Mouse (Mus musculus) forebrain, embryonic 14.5 days (tissue): ENCODE data around the gene Lsamp. TPM values are rescaled to one million over a fixed set of nuclear protein-coding genes. Genes with fewer than 3 reads are reported as not detected.

ENCODE experiments used
- ATAC-seq: fragments of 200-750 bp; cut with Nextera tagmentation; 2 replicates; pipeline ENCODE4 v1.8.0; 2017; ENCODE audit warnings: mild to moderate bottlenecking, moderate library complexity
- DNase-seq: peaks from one replicate; pipeline ENCODE4 v3.0.0-alpha.2; 2015; ENCODE audit warnings: low spot score
- H3K27ac ChIP-seq: fragments of 300-500 bp; sonication (generic); 2 replicates; pipeline ENCODE4 v1.5.1; 2014; ENCODE audit warnings: low read depth, mild to moderate bottlenecking, control low read depth, low read length, moderate library complexity
- H3K27me3 ChIP-seq: fragments of 300-500 bp; sonication (generic); replicated peaks from 2 replicates; pipeline ENCODE4 v1.6.1; 2014; ENCODE audit warnings: low read length, control low read depth, mixed read lengths; ENCODE audit not compliant: control insufficient read depth, insufficient read depth
- H3K36me3 ChIP-seq: fragments of 300-500 bp; sonication (generic); 2 replicates; pipeline ENCODE4 v1.6.1; 2014; ENCODE audit warnings: low read length, control low read depth; ENCODE audit not compliant: control insufficient read depth, insufficient read depth
- H3K4me1 ChIP-seq: fragments of 300-500 bp; sonication (generic); 2 replicates; pipeline ENCODE4 v1.6.1; 2014; ENCODE audit warnings: antibody characterized with exemption, low read length, control low read depth; ENCODE audit not compliant: control insufficient read depth, insufficient read depth
- H3K4me2 ChIP-seq: fragments of 300-500 bp; sonication (generic); 2 replicates; pipeline ENCODE4 v1.6.1; 2014; ENCODE audit warnings: mild to moderate bottlenecking, control low read depth, low read length
- H3K4me3 ChIP-seq: fragments of 300-500 bp; sonication (generic); 2 replicates; pipeline ENCODE4 v1.5.1; 2014; ENCODE audit warnings: low read depth, low read length, control low read depth
- H3K9ac ChIP-seq: fragments of 300-500 bp; sonication (generic); 2 replicates; pipeline ENCODE4 v1.6.1; 2014; ENCODE audit warnings: mild to moderate bottlenecking, low read length, control low read depth, moderate library complexity
- H3K9me3 ChIP-seq: fragments of 300-500 bp; sonication (generic); replicated peaks from 2 replicates; pipeline ENCODE4 v1.6.1; 2016; ENCODE audit warnings: low read length, control low read depth, mixed read lengths; ENCODE audit not compliant: control insufficient read depth
- WGBS: fragments of 180-500 bp; shearing (Covaris S2); extraction: QIAGEN DNeasy Blood & Tissue Kit; methylation state at CpG from one replicate; pipeline ENCODE4 v1.1.7; 2014; 5-methylcytosine and 5-hydroxymethylcytosine counted together
- polyA plus RNA-seq: library from polyadenylated mRNA; unstranded; fragments of >200 nt; fragmentation: Nextera tagmentation; extraction: Ambion mirVana; gene quantifications from 2 replicates; pipeline ENCODE4 v1.2.1, GENCODE M21; 2014

Gene Lsamp
- polyA plus RNA-seq, 1 experiment from 2014 or later, result 19.0 TPM

- no peak for ATAC-seq
- 87% methylated on average over 2 of the region's 2 CpGs for WGBS
- Histone ChIP-seq H3K4me1 (no peaks in the 10 kb centered on the region), H3K4me2 (no peak overlapping the region), H3K9me3 (no peaks in the 10 kb centered on the region), H3K27me3 (no peaks in the 10 kb centered on the region), H3K36me3 (no peaks in the 10 kb centered on the region), H3K9ac (no peak overlapping the region), H3K4me3 (no peak overlapping the region), H3K27ac (no peak overlapping the region)
- no peak for DNase-seq
Measured at GRCm38 (mm10) chr16:40399531-40399930, 415.4 kb downstream of the Lsamp start.

- Histone ChIP-seq H3K27ac (no peak overlapping the region), H3K4me3 (no peak overlapping the region), H3K9ac (no peak overlapping the region), H3K9me3 (no peaks in the 10 kb centered on the region), H3K4me1 (no peaks in the 10 kb centered on the region), H3K36me3 (no peaks in the 10 kb centered on the region), H3K27me3 (no peaks in the 10 kb centered on the region), H3K4me2 (no peak overlapping the region)
- WGBS, result 88% methylated on average over 3 of the region's 3 CpGs
- ATAC-seq, result no peak
- DNase-seq, result no peak
Measured at GRCm38 (mm10) chr16:40434280-40434679, 450.1 kb downstream of the Lsamp start.

- Histone ChIP-seq H3K27ac (no peak overlapping the region), H3K4me3 (no peak overlapping the region), H3K9me3 (no peaks in the 10 kb centered on the region), H3K36me3 (no peaks in the 10 kb centered on the region), H3K4me1 (no peaks in the 10 kb centered on the region), H3K4me2 (no peak overlapping the region), H3K9ac (no peak overlapping the region), H3K27me3 (no peaks in the 10 kb centered on the region)
- no peak for DNase-seq
- ATAC-seq, result no peak
- 73% methylated on average over 6 of the region's 6 CpGs for WGBS
Measured at GRCm38 (mm10) chr16:40436415-40436814, 452.3 kb downstream of the Lsamp start.

- WGBS, result 90% methylated on average over 10 of the region's 10 CpGs
- Histone ChIP-seq H3K27me3 (no peaks in the 10 kb centered on the region), H3K9ac (no peak overlapping the region), H3K36me3 (no peaks in the 10 kb centered on the region), H3K9me3 (no peaks in the 10 kb centered on the region), H3K27ac (no peak overlapping the region), H3K4me2 (no peak overlapping the region), H3K4me1 (no peaks in the 10 kb centered on the region), H3K4me3 (no peak overlapping the region)
- ATAC-seq (no peak), DNase-seq (no peak)
Measured at GRCm38 (mm10) chr16:40437879-40438278, 453.7 kb downstream of the Lsamp start.

GRCm38 (mm10) chr16:40438876-40439275 lies 454.7 kb downstream of the Lsamp start:
- H3K4me2 ChIP-seq, result no peak overlapping the region
- no peak overlapping the region for H3K27ac ChIP-seq
- no peaks in the 10 kb centered on the region for H3K4me1 ChIP-seq
- no peak for DNase-seq
- no peaks in the 10 kb centered on the region for H3K27me3 ChIP-seq
- no peak for ATAC-seq
- H3K9ac ChIP-seq, result no peak overlapping the region
- H3K36me3 ChIP-seq, result no peaks in the 10 kb centered on the region
- no peaks in the 10 kb centered on the region for H3K9me3 ChIP-seq
- 89% methylated on average over 1 of the region's 1 CpGs for WGBS
- no peak overlapping the region for H3K4me3 ChIP-seq

- Histone ChIP-seq H3K4me1 (no peaks in the 10 kb centered on the region), H3K9ac (no peak overlapping the region), H3K36me3 (no peaks in the 10 kb centered on the region), H3K27ac (no peak overlapping the region), H3K4me3 (no peak overlapping the region), H3K27me3 (no peaks in the 10 kb centered on the region), H3K4me2 (no peak overlapping the region), H3K9me3 (no peaks in the 10 kb centered on the region)
- DNase-seq, result no peak
- no peak for ATAC-seq
- 89% methylated on average over 5 of the region's 5 CpGs for WGBS
Measured at GRCm38 (mm10) chr16:40446587-40446986, 462.4 kb downstream of the Lsamp start.

- Histone ChIP-seq H3K27ac (no peak overlapping the region), H3K4me1 (no peaks in the 10 kb centered on the region), H3K36me3 (no peaks in the 10 kb centered on the region), H3K9ac (no peak overlapping the region), H3K27me3 (no peaks in the 10 kb centered on the region), H3K4me3 (no peak overlapping the region), H3K9me3 (no peaks in the 10 kb centered on the region), H3K4me2 (no peak overlapping the region)
- DNase-seq, result peak; percentile 21
- 63% methylated on average over 15 of the region's 15 CpGs for WGBS
- peak; percentile 35; the same call in 1 of the 2 replicates for ATAC-seq
Measured at GRCm38 (mm10) chr16:40463411-40464058, 479.4 kb downstream of the Lsamp start.

GRCm38 (mm10) chr16:40466596-40466995 lies 482.4 kb downstream of the Lsamp start:
- DNase-seq (peak; percentile 67), ATAC-seq (peak; percentile 47; the same call in 1 of the 2 replicates)
- Histone ChIP-seq H3K9me3 (no peaks in the 10 kb centered on the region), H3K4me3 (no peak overlapping the region), H3K4me1 (no peaks in the 10 kb centered on the region), H3K9ac (no peak overlapping the region), H3K36me3 (no peaks in the 10 kb centered on the region), H3K4me2 (no peak overlapping the region), H3K27me3 (no peaks in the 10 kb centered on the region), H3K27ac (no peak overlapping the region)
- 16% methylated on average over 8 of the region's 8 CpGs for WGBS

GRCm38 (mm10) chr16:40470946-40471345 lies 486.8 kb downstream of the Lsamp start:
- no peaks in the 10 kb centered on the region for H3K27me3 ChIP-seq
- no peaks in the 10 kb centered on the region for H3K9me3 ChIP-seq
- ATAC-seq, result no peak
- no peaks in the 10 kb centered on the region for H3K36me3 ChIP-seq
- no peak overlapping the region for H3K4me3 ChIP-seq
- DNase-seq, result no peak
- no peaks in the 10 kb centered on the region for H3K4me1 ChIP-seq
- WGBS, result 73% methylated on average over 6 of the region's 6 CpGs
- no peak overlapping the region for H3K4me2 ChIP-seq
- no peak overlapping the region for H3K27ac ChIP-seq
- H3K9ac ChIP-seq, result no peak overlapping the region
